Mouse (Mus musculus) lung, postnatal 4 days (tissue): Measurements from ENCODE around the gene Gm10392.
A peak's percentile ranks its signal among the peaks of the same experiment; 100 is the strongest.
"Not testable (repeated sequence)": the region's sequence is repeated elsewhere in the genome, so short reads cannot be mapped to it uniquely, and the experiment has no call there.

Source experiments
- DNase-seq, 2 experiments: peaks; one replicate each; pipeline ENCODE4 v3.0.0; 2021

Gm10392 gene

DNA sequence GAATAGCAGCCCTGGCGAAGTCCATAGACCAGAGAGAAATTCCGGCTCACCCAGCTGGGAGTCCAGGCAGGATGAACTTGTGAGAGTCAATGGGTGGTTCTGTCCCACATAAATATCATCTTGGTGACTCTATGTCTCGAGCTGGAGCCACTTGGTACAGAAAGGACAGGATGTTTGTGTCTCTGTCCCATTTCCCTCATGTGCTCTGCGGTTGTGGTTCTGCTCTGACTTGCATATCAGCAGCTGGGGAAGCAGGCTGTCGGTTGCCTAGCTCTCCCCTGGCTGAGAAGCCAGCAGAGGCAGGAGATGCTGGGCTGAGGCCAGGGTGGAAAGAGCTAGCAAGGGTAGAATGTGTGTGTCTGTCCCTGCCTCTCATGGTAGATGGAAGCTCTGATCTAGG is at the start of gene Gm10392:
Gm10392 (minus strand) TSS at position 156 of the 400 bp plus-strand sequence.
- DNase-seq = peak; percentile 67 to 69

DNA sequence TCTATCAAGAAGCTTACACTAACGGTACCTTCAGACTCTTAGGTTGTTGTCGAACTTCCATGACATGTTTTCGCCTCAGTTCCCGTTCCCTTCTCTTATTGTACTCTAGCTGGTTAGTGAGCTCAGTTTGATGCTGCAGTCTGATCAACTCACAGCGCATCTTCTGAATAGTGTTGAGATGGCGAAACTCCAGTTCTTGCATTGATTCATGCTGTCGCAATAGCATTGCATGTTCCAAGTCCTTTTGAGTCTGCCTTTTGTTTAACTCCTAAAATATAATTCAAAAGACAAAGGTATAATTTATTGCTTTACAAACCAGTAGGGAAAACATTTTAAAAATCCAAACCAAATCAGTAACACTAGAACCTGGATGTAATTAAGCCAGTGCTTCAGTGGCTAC is 26.3 kb upstream of the Gm10392 start:
- no peak for DNase-seq

GRCm38 (mm10) chr11:77532202-77532846 is 13.3 kb upstream of the Gm10392 start:
- no peak for DNase-seq

- DNase-seq = no peak
Measured at GRCm38 (mm10) chr11:77530862-77531261, 11.9 kb upstream of the Gm10392 start.

GRCm38 (mm10) chr11:77529644-77530043 is 10.6 kb upstream of the Gm10392 start:
- DNase-seq = no peak

- DNase-seq = not testable (repeated sequence)
Measured at GRCm38 (mm10) chr11:77528420-77528819, 9.4 kb upstream of the Gm10392 start.

GRCm38 (mm10) chr11:77525804-77526486 is 6.9 kb upstream of the Gm10392 start:
- no peak for DNase-seq

DNA sequence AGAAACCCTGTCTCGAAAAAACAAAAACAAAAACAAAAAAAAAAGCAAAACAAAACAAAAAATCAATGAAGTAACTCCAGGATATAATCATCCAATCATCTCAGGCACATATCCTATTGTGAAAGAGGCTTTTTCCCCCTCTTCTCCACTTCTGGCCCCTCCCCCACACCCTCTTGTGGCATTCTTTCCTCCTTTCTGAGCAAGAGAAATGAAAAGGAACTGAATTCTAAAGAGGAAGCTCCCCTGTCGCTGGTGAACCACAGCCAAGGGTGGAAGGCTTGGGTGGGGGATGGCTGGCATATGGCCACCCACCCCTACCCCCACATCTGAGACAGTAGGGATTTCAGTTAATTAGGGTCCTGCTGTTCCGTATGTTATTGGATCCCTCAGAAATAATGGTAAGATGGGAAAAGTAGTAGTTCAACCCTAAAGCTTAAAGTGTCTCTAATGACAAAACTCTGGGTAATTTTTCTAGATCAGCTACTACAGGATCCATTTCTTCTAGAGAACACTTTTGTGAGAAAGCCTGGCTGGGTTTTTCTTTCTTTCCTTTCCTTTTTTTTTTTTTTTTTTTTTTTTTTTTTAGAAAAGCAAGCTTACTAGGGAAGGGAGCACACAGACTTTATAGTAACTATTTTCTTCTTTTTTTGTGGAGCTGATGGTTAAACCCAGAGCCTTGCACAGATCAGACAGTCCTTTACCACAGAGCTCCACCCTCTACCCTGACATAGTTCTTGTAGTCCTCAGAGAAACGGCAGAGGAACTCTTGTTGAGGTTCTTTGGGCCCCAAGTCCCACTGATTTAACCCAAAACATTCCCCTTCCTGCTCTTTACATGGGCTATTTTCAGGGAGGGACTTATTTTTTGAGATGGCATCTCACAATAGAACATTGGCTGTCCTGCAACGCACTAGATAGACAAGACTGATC is 1.9 kb upstream of the Gm10392 start:
- peak; percentile 31 to 57 for DNase-seq

DNA sequence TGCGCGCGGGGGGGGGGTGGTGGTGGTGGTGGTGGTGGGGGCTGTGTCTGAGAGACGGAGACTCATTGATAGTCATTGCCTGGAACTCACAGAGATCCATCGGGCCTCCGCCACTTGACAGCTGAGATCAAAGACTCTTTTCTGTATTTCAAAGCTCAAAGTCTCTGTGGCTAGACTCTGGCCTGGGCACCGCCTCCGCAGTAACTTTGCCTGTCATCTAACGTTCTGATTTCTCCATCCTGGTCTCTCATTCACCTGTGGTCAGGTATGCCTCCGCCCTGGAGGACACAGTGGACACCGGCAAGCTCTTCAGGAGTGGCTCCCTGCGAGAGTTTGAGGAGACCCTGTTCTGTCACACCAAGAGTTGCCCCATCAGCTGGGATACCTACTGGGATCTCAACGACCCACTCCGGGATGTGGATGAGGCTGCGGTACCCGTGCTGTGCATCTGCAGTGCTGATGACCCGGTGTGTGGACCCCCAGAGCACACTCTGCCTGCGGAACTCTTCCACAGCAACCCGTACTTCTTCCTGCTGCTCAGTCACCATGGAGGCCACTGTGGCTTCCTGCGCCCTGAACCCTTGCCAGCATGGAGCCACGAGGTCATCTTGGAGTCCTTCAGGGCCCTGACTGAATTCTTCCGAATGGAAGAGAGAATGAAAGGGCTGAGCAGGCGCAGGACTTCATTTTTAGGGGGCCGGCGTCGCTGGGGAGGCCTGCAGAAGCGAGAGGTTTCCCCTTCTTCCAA is 773 bp downstream of the Gm10392 start:
- no peak for DNase-seq

DNA sequence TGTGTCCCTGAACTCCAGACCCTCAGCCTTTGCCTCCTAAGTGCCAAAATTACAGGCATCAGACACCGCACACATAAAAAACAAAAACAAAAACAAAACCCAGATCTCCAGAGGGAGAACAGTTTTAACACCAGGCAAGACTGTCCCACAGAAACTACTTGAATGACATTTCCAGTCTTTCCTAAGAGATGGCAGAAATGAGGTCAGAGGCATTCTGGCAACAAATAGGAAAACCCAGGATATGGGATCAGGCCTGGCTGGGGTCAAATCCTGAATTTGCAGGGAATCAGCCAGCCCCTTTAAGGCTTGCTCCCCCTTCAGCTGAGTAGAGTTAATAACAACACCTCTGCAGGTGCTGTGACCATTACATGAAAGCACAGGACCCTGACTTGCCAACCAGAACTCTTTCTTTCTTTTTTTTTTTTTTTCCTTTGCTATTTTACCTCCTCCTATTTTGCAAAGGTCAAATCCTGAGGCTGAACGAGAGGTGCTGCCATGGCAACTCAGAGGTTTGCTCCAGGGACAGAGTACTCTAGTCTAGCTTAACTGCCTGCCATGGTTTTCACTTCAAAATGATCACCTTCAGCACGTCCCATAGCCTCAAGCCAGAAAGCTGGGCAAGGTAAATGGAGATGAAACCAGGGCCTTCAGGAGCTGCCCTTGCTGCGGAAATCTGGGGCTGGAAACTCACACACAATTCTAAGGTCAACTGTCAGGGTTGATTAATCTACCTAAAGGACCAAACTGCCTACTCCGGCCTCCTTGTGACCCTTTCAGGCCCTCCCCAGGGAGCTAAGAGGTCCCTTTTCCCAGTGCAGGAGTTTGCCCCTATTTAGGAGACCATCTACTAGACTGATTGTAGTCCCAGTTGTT is 2.2 kb downstream of the Gm10392 start:
- no peak for DNase-seq

DNA sequence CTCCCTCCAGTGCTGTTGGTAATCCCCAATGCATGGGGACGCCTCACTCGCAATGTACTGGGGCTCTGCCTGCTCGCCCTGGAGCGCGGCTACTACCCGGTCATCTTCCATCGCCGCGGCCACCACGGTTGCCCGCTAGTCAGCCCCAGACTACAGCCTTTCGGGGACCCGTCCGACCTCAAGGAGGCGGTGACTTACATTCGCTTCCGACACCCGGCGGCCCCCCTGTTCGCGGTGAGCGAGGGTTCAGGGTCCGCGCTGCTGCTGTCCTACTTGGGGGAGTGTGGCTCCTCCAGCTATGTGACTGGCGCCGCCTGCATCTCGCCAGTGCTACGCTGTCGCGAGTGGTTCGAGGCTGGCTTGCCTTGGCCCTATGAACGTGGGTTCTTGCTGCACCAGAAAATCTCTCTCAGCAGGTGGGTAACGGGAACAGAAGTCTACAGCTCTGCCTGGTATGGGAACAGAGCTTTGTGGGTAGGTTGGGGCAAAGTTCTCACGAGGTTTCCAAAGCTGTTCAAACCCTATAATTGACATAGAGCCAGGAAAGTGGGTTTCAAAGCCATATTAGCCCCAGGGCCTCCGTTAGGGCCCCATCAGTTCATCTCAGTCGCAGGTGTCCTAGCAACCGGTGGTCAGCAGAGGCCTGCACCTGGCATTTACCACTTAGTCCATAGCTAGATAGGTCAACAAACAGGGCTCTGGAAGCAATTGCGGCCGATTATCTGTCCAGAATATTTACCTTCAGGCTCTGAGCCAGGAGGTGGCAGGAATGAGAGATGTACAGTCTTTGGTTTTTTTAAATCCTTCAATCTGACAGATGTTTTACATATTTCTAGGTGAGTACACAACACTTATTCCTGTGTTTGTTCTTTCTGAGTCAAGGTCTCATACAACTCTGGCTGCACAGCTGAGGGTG is 3.1 kb downstream of the Gm10392 start, which contains the start of gene Trp53i13:
Trp53i13 (minus strand) TSS at position 344 of the 916 bp plus-strand sequence.
- peak in 1 of 2 experiments; percentile 40 for DNase-seq

GRCm38 (mm10) chr11:77514832-77515636 is 4.0 kb downstream of the Gm10392 start, which contains the start of gene Abhd15:
Abhd15 (plus strand) TSS chr11:77515121.
- DNase-seq = peak; percentile 87 to 94

GRCm38 (mm10) chr11:77514281-77514831 is 4.6 kb downstream of the Gm10392 start:
- no peak for DNase-seq

- DNase-seq = peak in 1 of 2 experiments; percentile 38
Measured at GRCm38 (mm10) chr11:77513811-77514170, 5.2 kb downstream of the Gm10392 start.

DNA sequence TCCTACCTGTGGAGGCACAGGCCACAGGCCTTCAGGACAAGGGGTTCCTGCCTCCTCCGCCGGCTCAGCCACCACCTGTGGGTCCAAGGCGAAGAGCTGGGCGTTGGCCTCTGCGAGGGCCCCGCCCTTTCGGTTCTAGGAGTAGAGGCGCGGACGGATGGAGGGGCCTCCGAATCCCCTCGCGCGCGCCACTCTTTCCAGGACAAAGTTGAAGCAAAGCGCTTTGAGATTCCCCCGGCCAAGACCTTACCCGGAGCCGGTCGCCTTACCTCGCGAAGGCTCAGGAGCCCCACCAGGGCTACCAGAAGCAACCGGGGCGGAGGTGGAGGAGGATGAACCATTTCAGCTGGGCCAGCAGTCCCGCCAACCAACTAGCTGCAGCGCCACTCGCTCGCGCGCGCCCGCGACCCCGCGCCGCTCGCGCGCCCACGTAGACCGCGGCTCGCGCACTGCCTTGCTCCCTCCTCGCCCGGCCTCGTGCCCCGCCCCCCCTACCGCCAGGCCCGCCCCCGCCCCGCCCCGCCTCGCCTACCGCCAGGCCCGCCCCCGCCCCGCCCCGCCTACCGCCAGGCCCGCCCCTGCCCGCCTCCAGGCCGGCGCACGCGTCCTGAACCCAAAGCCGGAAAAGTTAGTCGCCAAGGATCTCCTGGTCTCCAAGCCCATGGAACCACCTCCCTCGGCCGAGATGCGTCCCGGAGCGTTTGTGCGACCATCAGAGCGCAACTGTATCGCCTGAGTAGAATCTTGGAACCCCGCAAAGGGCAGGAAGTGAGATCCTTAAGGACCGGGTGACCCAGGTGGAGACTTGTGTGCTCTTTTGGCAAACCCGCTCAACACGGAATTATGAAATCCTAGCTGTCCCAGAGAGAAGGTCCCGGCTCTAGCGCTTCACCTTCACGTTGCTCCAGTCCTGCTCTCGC is 5.8 kb downstream of the Gm10392 start:
- DNase-seq = peak; percentile 92 to 95

GRCm38 (mm10) chr11:77511336-77511735 is 7.7 kb downstream of the Gm10392 start:
- DNase-seq = no peak

DNA sequence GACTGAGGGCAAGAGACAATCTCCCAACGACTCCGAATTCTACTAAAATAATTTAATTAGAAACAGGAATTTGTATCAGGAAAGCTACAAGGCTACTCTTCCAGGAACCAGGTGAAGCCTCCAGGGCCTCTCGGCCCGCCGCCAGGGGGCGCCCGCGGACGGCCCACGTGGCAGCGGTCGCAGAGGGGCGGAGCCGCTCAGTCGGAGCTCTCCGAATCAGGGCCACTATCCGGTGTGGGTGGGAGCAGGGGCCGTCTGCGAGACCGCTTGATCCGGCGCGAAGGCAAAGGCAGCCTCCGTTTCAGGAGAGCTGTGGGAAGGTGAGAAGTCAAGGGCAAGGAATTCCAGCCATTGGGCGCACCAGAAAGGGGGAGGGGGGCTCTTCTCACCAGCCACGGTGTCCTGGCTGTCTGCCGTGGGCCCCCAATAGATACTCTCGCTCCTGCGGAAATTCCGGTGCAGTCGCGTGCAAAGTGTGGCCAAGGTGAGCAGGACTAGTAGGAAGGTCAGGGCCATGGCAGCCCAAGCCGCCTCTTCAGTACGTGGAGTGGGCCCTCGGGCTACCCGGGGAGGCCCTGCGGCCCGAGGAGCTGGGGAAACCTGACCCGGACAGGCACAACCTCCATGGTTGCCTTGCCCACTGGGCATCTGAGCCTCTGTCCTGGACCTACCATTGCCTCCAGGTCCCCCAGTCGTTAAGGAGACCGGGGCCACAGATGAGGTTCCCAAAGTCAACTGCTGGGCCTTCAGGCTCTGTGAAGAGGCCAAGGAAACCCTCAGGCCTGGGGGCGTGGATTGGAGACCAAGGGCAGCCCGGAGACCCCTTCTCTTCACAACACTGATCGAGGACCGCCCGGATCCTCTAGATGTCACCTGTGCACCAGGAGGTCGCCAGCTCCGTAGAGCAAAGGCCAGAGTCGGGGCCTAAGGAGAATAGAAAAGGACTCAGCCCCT is 10.7 kb downstream of the Gm10392 start:
- peak; percentile 91 for DNase-seq
